Mouse (Mus musculus) brain, embryonic 18.5 days (tissue): ENCODE measurements around the gene Angel1.

Source experiments
- DNase-seq: peaks from one replicate; pipeline ENCODE4 v3.0.0-alpha.2; 2012; ENCODE audit warnings: low read depth, low spot score

Gene Angel1

GRCm38 (mm10) chr12:86702690-86703089 lies 23.6 kb downstream of the Angel1 start:
- no peak for DNase-seq

GRCm38 (mm10) chr12:86701491-86701890 lies 24.8 kb downstream of the Angel1 start:
- no peak for DNase-seq

GRCm38 (mm10) chr12:86700927-86701310 lies 25.3 kb downstream of the Angel1 start:
- DNase-seq = no peak

- DNase-seq = peak; percentile 64
Observed at GRCm38 (mm10) chr12:86699965-86700926, 26.0 kb downstream of the Angel1 start.

- no peak for DNase-seq
Observed at GRCm38 (mm10) chr12:86698537-86698936, 27.7 kb downstream of the Angel1 start.

GRCm38 (mm10) chr12:86697996-86698395 lies 28.3 kb downstream of the Angel1 start:
- DNase-seq = no peak

- DNase-seq = no peak
Observed at GRCm38 (mm10) chr12:86694441-86694840, 31.8 kb downstream of the Angel1 start.

GRCm38 (mm10) chr12:86693389-86693788 lies 32.9 kb downstream of the Angel1 start:
- no peak for DNase-seq

- no peak for DNase-seq
Observed at GRCm38 (mm10) chr12:86692471-86693356, 33.5 kb downstream of the Angel1 start.

- no peak for DNase-seq
Observed at GRCm38 (mm10) chr12:86690700-86691485, 35.4 kb downstream of the Angel1 start.

GRCm38 (mm10) chr12:86688917-86689316 lies 37.3 kb downstream of the Angel1 start:
- DNase-seq = no peak

GRCm38 (mm10) chr12:86687971-86688573 lies 38.2 kb downstream of the Angel1 start:
- DNase-seq = no peak

GRCm38 (mm10) chr12:86687445-86687955 lies 38.8 kb downstream of the Angel1 start:
- no peak for DNase-seq

- DNase-seq = no peak
Observed at GRCm38 (mm10) chr12:86686551-86687330, 39.5 kb downstream of the Angel1 start.

- DNase-seq = no peak
Observed at GRCm38 (mm10) chr12:86685275-86685674, 41.0 kb downstream of the Angel1 start.

GRCm38 (mm10) chr12:86683698-86684097 lies 42.6 kb downstream of the Angel1 start:
- DNase-seq = no peak

GRCm38 (mm10) chr12:86682178-86682577 lies 44.1 kb downstream of the Angel1 start:
- DNase-seq = no peak

GRCm38 (mm10) chr12:86681626-86682025 lies 44.6 kb downstream of the Angel1 start:
- no peak for DNase-seq

- no peak for DNase-seq
Observed at GRCm38 (mm10) chr12:86680591-86681193, 45.6 kb downstream of the Angel1 start.
